Mouse (Mus musculus): ENCODE measurements around the gene Mfap5. TPM values are rescaled to one million over a fixed set of nuclear protein-coding genes. Genes with fewer than 3 reads are reported as not detected.
"Not testable (repeated sequence)": the region's sequence is repeated elsewhere in the genome, so short reads cannot be mapped to it uniquely, and the experiment has no call there.

Gene Mfap5
- polyA plus RNA-seq, 1 experiment: 0.32 TPM

GRCm38 (mm10) chr6:122571617-122571959 lies 65.9 kb downstream of the Mfap5 start:
- Histone ChIP-seq H3K4me3 (ENCODE audit: insufficient read depth, low read length) (no peak overlapping the region), H3K27ac (ENCODE audit: insufficient read depth, low read depth, low read length) (peak overlapping the region; percentile 98), H3K4me1 (ENCODE audit: control insufficient read depth, insufficient read depth, low read length) (peaks cover 67% of the 10 kb centered on the region)
- TF ChIP-seq POLR2A (IDR thresholded peaks at IDR 0.05; ENCODE audit: borderline replicate concordance, low read depth, low read length): no peak
- TF ChIP-seq CTCF (IDR thresholded peaks at IDR 0.05; ENCODE audit: low read depth, low read length): no peak

- not testable (repeated sequence) for H3K27ac ChIP-seq (ENCODE audit: insufficient read depth, low read depth, low read length); H3K4me3 ChIP-seq (ENCODE audit: insufficient read depth, low read length)
- peaks cover 40% of the 10 kb centered on the region for H3K4me1 ChIP-seq (ENCODE audit: control insufficient read depth, insufficient read depth, low read length)
Observed at GRCm38 (mm10) chr6:122575037-122575436, 69.4 kb downstream of the Mfap5 start.

- Histone ChIP-seq H3K27ac (ENCODE audit: insufficient read depth, low read depth, low read length) (0 out of 2 replicates have a peak overlapping the region, but pooled peaks have one; percentile 57), H3K4me3 (ENCODE audit: insufficient read depth, low read length) (no peak overlapping the region), H3K4me1 (ENCODE audit: control insufficient read depth, insufficient read depth, low read length) (peaks cover 32% of the 10 kb centered on the region)
- no peak for TF ChIP-seq CTCF (IDR thresholded peaks at IDR 0.05; ENCODE audit: low read depth, low read length)
- TF ChIP-seq POLR2A (IDR thresholded peaks at IDR 0.05; ENCODE audit: borderline replicate concordance, low read depth, low read length): no peak
Observed at GRCm38 (mm10) chr6:122577030-122577429, 71.4 kb downstream of the Mfap5 start.

Other genes with a start within 250 kb of the Mfap5 start
- not detected in 2 replicates for gene Klrg1, start 223.0 kb upstream of the Mfap5 start, polyA plus RNA-seq (2012; ENCODE audit: insufficient read depth, insufficient read length, missing spikeins)
- 229 and 236 TPM in 2 replicates for gene M6pr, start 197.1 kb upstream of the Mfap5 start, polyA plus RNA-seq (2012; ENCODE audit: insufficient read depth, insufficient read length, missing spikeins)
- 10.2 and 11.2 TPM in 2 replicates for gene Phc1, start 165.3 kb upstream of the Mfap5 start, polyA plus RNA-seq (2012; ENCODE audit: insufficient read depth, insufficient read length, missing spikeins)
- not detected in 2 replicates for gene Rimklb, start 7.1 kb upstream of the Mfap5 start, polyA plus RNA-seq (2012; ENCODE audit: insufficient read depth, insufficient read length, missing spikeins)
- 0.45 TPM in 1 of 2 replicates, not detected in the other for gene Aicda, start 48.0 kb downstream of the Mfap5 start, polyA plus RNA-seq (2012; ENCODE audit: insufficient read depth, insufficient read length, missing spikeins)
- gene Apobec1, start 96.6 kb downstream of the Mfap5 start, polyA plus RNA-seq (2012; ENCODE audit: insufficient read depth, insufficient read length, missing spikeins): 664 and 728 TPM in 2 replicates
- gene Gdf3, start 104.2 kb downstream of the Mfap5 start, polyA plus RNA-seq (2012; ENCODE audit: insufficient read depth, insufficient read length, missing spikeins): 30.2 and 32.0 TPM in 2 replicates
- 14.6 and 20.2 TPM in 2 replicates for gene Dppa3, start 120.6 kb downstream of the Mfap5 start, polyA plus RNA-seq (2012; ENCODE audit: insufficient read depth, insufficient read length, missing spikeins)
- gene Nanog, start 201.6 kb downstream of the Mfap5 start, polyA plus RNA-seq (2012; ENCODE audit: insufficient read depth, insufficient read length, missing spikeins): not detected in 2 replicates